Mouse (Mus musculus): Measurements from ENCODE around the gene Thbs1.

- TF ChIP-seq CTCF (IDR thresholded peaks at IDR 0.05; ENCODE audit: control insufficient read depth, insufficient read depth, insufficient read length) (no peak), MYOD1 (IDR thresholded peaks at IDR 0.05; ENCODE audit: control insufficient read depth, insufficient read length, low read depth) (no peak), MYOG (IDR thresholded peaks at IDR 0.05; ENCODE audit: control insufficient read depth, extremely low read depth, insufficient read length) (no peak), MAX (IDR thresholded peaks at IDR 0.05) (no peak), CEBPB (IDR thresholded peaks at IDR 0.05; ENCODE audit: low read depth) (no peak)
Observed at GRCm38 (mm10) chr2:118117401-118117800, 5.7 kb downstream of the Thbs1 start.

Data from C2C12 (cell line).